ENCODE assay signal across 27 mouse cellular contexts in the genomic region with DNA sequence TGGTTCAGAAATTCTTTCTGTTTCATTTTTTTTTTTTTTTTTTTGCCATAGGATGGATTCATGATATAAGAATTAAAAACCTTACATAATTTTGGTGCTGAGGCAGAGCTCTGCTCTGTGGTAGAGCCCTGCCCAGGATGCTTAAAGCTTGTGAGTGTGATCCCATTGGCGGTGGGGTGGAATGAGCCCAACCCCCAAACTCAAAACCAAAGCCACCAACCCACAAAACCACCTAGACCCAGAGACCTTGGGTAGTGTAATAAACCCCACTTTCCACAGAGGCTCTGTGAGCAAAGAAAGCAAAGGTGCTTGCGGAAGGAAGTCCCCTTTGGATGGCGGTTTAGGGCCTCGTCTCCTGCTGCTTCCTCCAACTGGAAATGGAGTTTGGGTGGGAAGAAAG. TPM values are rescaled to one million over a fixed set of nuclear protein-coding genes. Genes with fewer than 3 reads are reported as not detected.
DNase-seq lines count a peak whose midpoint lies in the region; ATAC-seq lines count a peak whose summit lies in the region.
"Had no signal": no experiment of that assay in that cellular context is flagged by ENCODE, and none has a peak within 500 bp of the region (broad histone marks: within the 10 kb centered on the region; RNA-seq: fewer than 3 reads in every experiment).

No protein-coding gene starts in this region.

- peaks cover 74% of the 10 kb centered on the region for H3K4me1 ChIP-seq in heart, embryonic 10.5 days
- H3K4me1 ChIP-seq in hindbrain, embryonic 12.5 days, result peaks cover 42% of the 10 kb centered on the region
- peaks cover 36% of the 10 kb centered on the region for H3K4me1 ChIP-seq in hindbrain, embryonic 13.5 days (replicated peaks)

- H3K36me3 ChIP-seq in heart, embryonic 10.5 days, result no peaks in the 10 kb centered on the region
- H3K36me3 ChIP-seq in hindbrain, embryonic 12.5 days, result no peaks in the 10 kb centered on the region
- no peaks in the 10 kb centered on the region for H3K36me3 ChIP-seq in hindbrain, embryonic 13.5 days
- H3K36me3 ChIP-seq: embryonic facial prominence, embryonic 13.5 days; forebrain, embryonic 15.5 days; heart, embryonic 12.5 days; hindbrain, embryonic 15.5 days; intestine, embryonic 15.5 days; midbrain, embryonic 13.5 days had no signal

- intact Hi-C loops in heart, postnatal 10 days (cut with DNase I), result loop anchor here (2.0 kb wide), 1 partner anchor 19 kb away; a partner anchor contains a TSS

- no peak for DNase-seq in heart, embryonic 10.5 days (ENCODE audit: low spot score)
- DNase-seq in heart, postnatal 10 days, result no peak
- DNase-seq in thymus, postnatal 25 days, result peak; percentile 2
- no peak for DNase-seq in thymus, adult 18-20 months
- DNase-seq: adrenal gland, postnatal 25 days; cerebellum, adult 11-12 months; cerebellum, adult 9-11 months; kidney, adult 8-10 months; kidney, postnatal 10 days; layer of hippocampus, adult 9-11 months; liver; lung, adult 2 months; retina, postnatal 1 day; right cerebral cortex, postnatal 14 days had no signal

- no peaks in the 10 kb centered on the region for H3K9me3 ChIP-seq in heart, embryonic 10.5 days
- H3K9me3 ChIP-seq in hindbrain, embryonic 12.5 days (replicated peaks), result no peaks in the 10 kb centered on the region
- no peaks in the 10 kb centered on the region for H3K9me3 ChIP-seq in hindbrain, embryonic 13.5 days
- H3K9me3 ChIP-seq: embryonic facial prominence, embryonic 13.5 days; forebrain, embryonic 10.5 days; forebrain, embryonic 15.5 days; heart, embryonic 12.5 days; hindbrain, embryonic 15.5 days; intestine, embryonic 15.5 days; midbrain, embryonic 13.5 days had no signal

- no peak overlapping the region for H3K9ac ChIP-seq in hindbrain, embryonic 12.5 days
- H3K9ac ChIP-seq in hindbrain, embryonic 13.5 days, result no peak overlapping the region
- H3K9ac ChIP-seq: embryonic facial prominence, embryonic 13.5 days; forebrain, embryonic 15.5 days; hindbrain, embryonic 15.5 days; intestine, embryonic 15.5 days; liver, embryonic 14.5 days; midbrain, embryonic 13.5 days had no signal

- WGBS in heart, embryonic 10.5 days, result 68% methylated on average over 4 of the region's 4 CpGs
- 79% methylated on average over 4 of the region's 4 CpGs for WGBS in hindbrain, embryonic 12.5 days
- WGBS in hindbrain, embryonic 13.5 days, result 84% methylated on average over 4 of the region's 4 CpGs

- no peak overlapping the region for H3K4me3 ChIP-seq in heart, embryonic 10.5 days
- no peak overlapping the region for H3K4me3 ChIP-seq in hindbrain, embryonic 12.5 days
- no peak overlapping the region for H3K4me3 ChIP-seq in hindbrain, embryonic 13.5 days
- H3K4me3 ChIP-seq: embryonic facial prominence, embryonic 13.5 days; forebrain, embryonic 10.5 days; forebrain, embryonic 15.5 days; hindbrain, embryonic 15.5 days; intestine, embryonic 15.5 days had no signal

- no peak overlapping the region for H3K4me2 ChIP-seq in hindbrain, embryonic 12.5 days (replicated peaks)
- no peak overlapping the region for H3K4me2 ChIP-seq in hindbrain, embryonic 13.5 days
- H3K4me2 ChIP-seq: embryonic facial prominence, embryonic 13.5 days; forebrain, embryonic 15.5 days had no signal

- 0 out of 2 replicates have a peak overlapping the region, but pooled peaks have one; percentile 16 for H3K27ac ChIP-seq in heart, embryonic 10.5 days
- H3K27ac ChIP-seq in hindbrain, embryonic 12.5 days, result no peak overlapping the region
- H3K27ac ChIP-seq in hindbrain, embryonic 13.5 days, result no peak overlapping the region
- H3K27ac ChIP-seq: embryonic facial prominence, embryonic 13.5 days; forebrain, embryonic 10.5 days; forebrain, embryonic 15.5 days; hindbrain, embryonic 15.5 days; intestine, embryonic 15.5 days; liver, embryonic 14.5 days; macrophage; midbrain, embryonic 13.5 days had no signal

- H3K27me3 ChIP-seq in heart, embryonic 10.5 days (ENCODE audit: insufficient read depth, poor library complexity, severe bottlenecking), result no peaks in the 10 kb centered on the region
- H3K27me3 ChIP-seq in hindbrain, embryonic 12.5 days, result no peaks in the 10 kb centered on the region; the same call in 1 of the 2 replicates
- H3K27me3 ChIP-seq in hindbrain, embryonic 13.5 days, result no peaks in the 10 kb centered on the region
- H3K27me3 ChIP-seq: forebrain, embryonic 15.5 days; heart, embryonic 12.5 days; hindbrain, embryonic 15.5 days; intestine, embryonic 15.5 days; Patski had no signal

- peak; percentile 57 to 58 for ATAC-seq in hematopoietic stem cell, adult 5-6 weeks (replicated peaks in 1 of 2; ENCODE audit: insufficient read depth in 1 of 2, low FRiP score in 2 of 2, low TSS enrichment in 1 of 2, low read depth in 1 of 2, poor library complexity in 2 of 2, severe bottlenecking in 2 of 2)
- ATAC-seq in hindbrain, embryonic 12.5 days (ENCODE audit: low FRiP score), result no peak
- no peak for ATAC-seq in hindbrain, embryonic 13.5 days (ENCODE audit: low FRiP score)
- ATAC-seq: forebrain, embryonic 15.5 days; intestine, embryonic 15.5 days; midbrain, embryonic 13.5 days; Patski had no signal

RNA-seq across cellular contexts. Expression of a gene that starts 19.5 kb away (rescaled TPM):
- 62.4 and 67.6 TPM in 2 replicates for polyA plus RNA-seq in heart, embryonic 10.5 days (2016; fragmentation: Nextera tagmentation; extraction: Ambion mirVana)
- total RNA-seq in heart, postnatal 10 days (2021), result 10 to 100 TPM; 55.8 to 59.1 TPM
- 30.6 and 41.3 TPM in 2 replicates for total RNA-seq in hematopoietic stem cell, adult 5-6 weeks (2017)
- 92.8 and 97.9 TPM in 2 replicates for polyA plus RNA-seq in hindbrain, embryonic 12.5 days (2016; fragmentation: Nextera tagmentation; extraction: Ambion mirVana)
- 63.3 and 67.9 TPM in 2 replicates for polyA plus RNA-seq in hindbrain, embryonic 13.5 days (2015; fragmentation: Nextera tagmentation; extraction: Ambion mirVana)

Comparison
In these comparisons a context has a peak if more than half of its experiments do, and no peak if none do; other contexts are left out.
1. ATAC-seq: peak in hematopoietic stem cell, adult 5-6 weeks (2 of 2); none in hindbrain, embryonic 12.5 days (single experiment) and hindbrain, embryonic 13.5 days (single experiment).